Comparison of ENCODE assay signal across 8 mouse cellular contexts in genomic region chr5:120706541-120706940, GRCm38 (mm10). TPM values are rescaled to one million over a fixed set of nuclear protein-coding genes. Genes with fewer than 3 reads are reported as not detected.
DNase-seq lines count a peak whose midpoint lies in the region; ATAC-seq lines count a peak whose summit lies in the region.

No protein-coding gene starts in this region.

- peaks cover 21% of the 10 kb centered on the region for H3K4me1 ChIP-seq in kidney, embryonic 16.5 days (ENCODE audit: insufficient read depth, low read length)
- H3K4me1 ChIP-seq in embryonic facial prominence, embryonic 14.5 days (ENCODE audit: control insufficient read depth, insufficient read depth, low read length), result peaks cover 15% of the 10 kb centered on the region; the same call in 1 of the 2 replicates

- peak overlapping the region; percentile 23 for H3K4me3 ChIP-seq in kidney, embryonic 16.5 days (ENCODE audit: low read length)
- no peak overlapping the region for H3K4me3 ChIP-seq in embryonic facial prominence, embryonic 14.5 days (ENCODE audit: low read depth, low read length)

- H3K36me3 ChIP-seq in kidney, embryonic 16.5 days (ENCODE audit: insufficient read depth, low read length), result no peaks in the 10 kb centered on the region
- H3K36me3 ChIP-seq in embryonic facial prominence, embryonic 14.5 days (ENCODE audit: control insufficient read depth, insufficient read depth, low read length), result no peaks in the 10 kb centered on the region

- no peak overlapping the region for H3K27ac ChIP-seq in kidney, embryonic 16.5 days (ENCODE audit: low read length)
- no peak overlapping the region for H3K27ac ChIP-seq in embryonic facial prominence, embryonic 14.5 days (replicated peaks; ENCODE audit: low read depth, low read length)

- WGBS in kidney, embryonic 16.5 days, result 3% methylated on average over 16 of the region's 16 CpGs
- 5% methylated on average over 16 of the region's 16 CpGs for WGBS in embryonic facial prominence, embryonic 14.5 days

- ATAC-seq in kidney, embryonic 16.5 days (ENCODE audit: low FRiP score, low TSS enrichment), result peak; percentile 13; the same call in 1 of the 2 replicates
- no peak for ATAC-seq in embryonic facial prominence, embryonic 14.5 days (ENCODE audit: low read depth)

- H3K4me2 ChIP-seq in kidney, embryonic 16.5 days (replicated peaks; ENCODE audit: low read depth, low read length), result peak overlapping the region; percentile 47
- peak overlapping the region; percentile 42 for H3K4me2 ChIP-seq in embryonic facial prominence, embryonic 14.5 days (ENCODE audit: low read depth, low read length)

- DNase-seq in kidney, adult 9 months, result no peak
- DNase-seq in Muller cell, postnatal 12 days (ENCODE audit: inconsistent ontology term), result peak; percentile 31
- no peak for DNase-seq in embryonic facial prominence, embryonic 14.5 days (ENCODE audit: low spot score)
- peak; percentile 59 for DNase-seq in mesoderm, embryonic 11.5 days (ENCODE audit: low read depth, low spot score)
- peak; percentile 25 for DNase-seq in yolk sac, embryonic 10.5 days (ENCODE audit: low spot score)
- DNase-seq in frontal cortex, postnatal 10 days (ENCODE audit: low spot score in 2 of 2), result no peak
- no peak for DNase-seq in kidney, adult 11 months

- H3K27me3 ChIP-seq in kidney, embryonic 16.5 days (ENCODE audit: insufficient read depth, low read length), result peaks cover 21% of the 10 kb centered on the region
- H3K27me3 ChIP-seq in embryonic facial prominence, embryonic 14.5 days (replicated peaks; ENCODE audit: control insufficient read depth, insufficient read depth, low read length), result peaks cover 26% of the 10 kb centered on the region

- H3K9ac ChIP-seq in kidney, embryonic 16.5 days (replicated peaks; ENCODE audit: low read length), result no peak overlapping the region
- H3K9ac ChIP-seq in embryonic facial prominence, embryonic 14.5 days (ENCODE audit: low read depth, low read length), result no peak overlapping the region

- H3K9me3 ChIP-seq in kidney, embryonic 16.5 days (ENCODE audit: low read length), result no peaks in the 10 kb centered on the region
- H3K9me3 ChIP-seq in embryonic facial prominence, embryonic 14.5 days (ENCODE audit: control insufficient read depth, low read length), result no peaks in the 10 kb centered on the region

RNA-seq across cellular contexts. Expression of gene Dtx1, which starts 5.2 kb away (rescaled TPM):
- polyA plus RNA-seq in kidney, embryonic 16.5 days (2015; fragmentation: Nextera tagmentation; extraction: Ambion mirVana), result 5.4 and 7.9 TPM in 2 replicates
- 3.4 and 4.3 TPM in 2 replicates for polyA plus RNA-seq in embryonic facial prominence, embryonic 14.5 days (2014; fragmentation: Nextera tagmentation; extraction: Ambion mirVana)

RNA-seq across cellular contexts. Expression of gene Oas2, which starts 43.1 kb away (rescaled TPM):
- polyA plus RNA-seq in kidney, embryonic 16.5 days (2015; fragmentation: Nextera tagmentation; extraction: Ambion mirVana), result 0.44 and 0.51 TPM in 2 replicates
- 0.38 and 0.42 TPM in 2 replicates for polyA plus RNA-seq in embryonic facial prominence, embryonic 14.5 days (2014; fragmentation: Nextera tagmentation; extraction: Ambion mirVana)

RNA-seq across cellular contexts. Expression of gene Rasal1, which starts 57.9 kb away (rescaled TPM):
- polyA plus RNA-seq in kidney, embryonic 16.5 days (2015; fragmentation: Nextera tagmentation; extraction: Ambion mirVana), result 0.66 and 0.70 TPM in 2 replicates
- 0.50 and 1.4 TPM in 2 replicates for polyA plus RNA-seq in embryonic facial prominence, embryonic 14.5 days (2014; fragmentation: Nextera tagmentation; extraction: Ambion mirVana)

Comparison
In these comparisons a context has a peak if more than half of its experiments do, and no peak if none do; other contexts are left out.
1. DNase-seq: peak in Muller cell, postnatal 12 days (single experiment), mesoderm, embryonic 11.5 days (single experiment) and yolk sac, embryonic 10.5 days (single experiment); none in kidney, adult 9 months (single experiment), embryonic facial prominence, embryonic 14.5 days (single experiment), frontal cortex, postnatal 10 days (0 of 2) and kidney, adult 11 months (single experiment).